Mouse (Mus musculus) adrenal gland, adult (tissue): ENCODE measurements around the gene Cyth3.

Source experiments
- DNase-seq, 2 experiments: peaks; one replicate each; pipeline ENCODE4 v3.0.0; 2022 to 2023; ENCODE audit warnings: low spot score in 1 of 2; ENCODE audit not compliant: inconsistent age in 2 of 2

Gene Cyth3

DNA sequence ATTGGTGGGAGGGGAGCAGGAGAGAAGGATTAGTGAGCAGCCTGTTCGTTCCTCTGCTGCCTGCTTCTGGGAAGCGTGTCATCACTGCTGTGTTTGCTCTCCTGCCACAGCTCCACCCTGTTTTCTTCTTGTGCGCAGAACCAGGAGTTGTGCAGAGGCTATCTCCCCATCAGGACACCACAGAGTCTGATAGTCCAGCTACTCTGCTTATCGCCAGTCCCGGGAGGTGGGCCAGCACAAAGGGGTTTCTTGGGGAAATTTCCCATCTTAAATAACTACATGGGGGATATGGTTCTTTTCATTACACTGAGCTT lies 11.3 kb downstream of the Cyth3 start:
- DNase-seq, result peak in 1 of 2 experiments; percentile 60

- no peak for DNase-seq
Observed at GRCm38 (mm10) chr5:143633877-143634276, 11.6 kb downstream of the Cyth3 start.

GRCm38 (mm10) chr5:143634550-143635112 lies 12.4 kb downstream of the Cyth3 start:
- DNase-seq, result peak in 1 of 2 experiments; percentile 78

GRCm38 (mm10) chr5:143635358-143635757 lies 13.1 kb downstream of the Cyth3 start:
- peak in 1 of 2 experiments; percentile 26 for DNase-seq

- DNase-seq, result peak; percentile 19 to 66
Observed at GRCm38 (mm10) chr5:143636173-143636572, 13.9 kb downstream of the Cyth3 start.

GRCm38 (mm10) chr5:143637832-143638420 lies 15.7 kb downstream of the Cyth3 start:
- no peak for DNase-seq

GRCm38 (mm10) chr5:143638516-143639270 lies 16.4 kb downstream of the Cyth3 start:
- DNase-seq, result peak in 1 of 2 experiments; percentile 69

GRCm38 (mm10) chr5:143639329-143639728 lies 17.1 kb downstream of the Cyth3 start:
- no peak for DNase-seq

DNA sequence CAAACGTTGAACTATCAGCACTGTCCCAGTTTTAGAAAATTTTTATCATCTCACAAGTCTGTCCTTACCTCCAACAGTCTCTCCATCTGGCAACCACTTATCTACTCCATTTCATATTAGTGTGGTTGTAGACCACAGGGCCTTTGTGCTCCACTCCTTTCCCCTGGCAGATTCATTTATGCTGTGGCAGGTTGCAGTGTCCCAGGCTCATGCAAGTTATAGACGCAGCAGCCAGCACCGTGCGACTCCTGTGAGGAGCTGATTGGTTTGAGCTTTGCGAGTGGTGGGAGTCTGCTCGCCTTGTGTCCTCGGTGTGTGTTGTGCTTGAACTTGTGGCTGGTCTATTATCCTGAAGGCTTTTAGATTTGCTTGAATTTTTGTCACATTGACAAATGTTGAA lies 17.6 kb downstream of the Cyth3 start:
- peak in 1 of 2 experiments; percentile 13 for DNase-seq

DNA sequence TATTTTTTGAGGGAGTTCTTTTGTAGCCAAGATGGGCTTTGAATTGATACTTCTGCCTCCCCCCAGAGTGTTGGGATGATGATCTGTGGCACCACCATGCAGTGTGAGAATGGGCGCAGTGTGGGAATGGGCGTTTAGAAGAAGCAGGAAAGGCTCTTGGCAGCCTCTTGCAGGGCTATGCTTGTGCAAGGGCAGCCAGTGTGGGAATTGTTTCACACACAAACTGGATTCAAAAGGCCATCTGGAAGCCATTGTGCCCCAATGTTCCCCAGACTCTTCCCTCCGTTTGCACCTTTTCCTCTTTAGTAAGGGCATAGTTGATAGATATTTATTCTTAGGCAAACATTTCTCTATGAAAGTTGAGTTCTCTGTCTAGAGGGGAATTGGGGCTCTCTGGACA lies 19.3 kb downstream of the Cyth3 start:
- DNase-seq, result peak in 1 of 2 experiments; percentile 10

GRCm38 (mm10) chr5:143642262-143642831 lies 20.1 kb downstream of the Cyth3 start:
- DNase-seq, result peak; percentile 29 to 76

DNA sequence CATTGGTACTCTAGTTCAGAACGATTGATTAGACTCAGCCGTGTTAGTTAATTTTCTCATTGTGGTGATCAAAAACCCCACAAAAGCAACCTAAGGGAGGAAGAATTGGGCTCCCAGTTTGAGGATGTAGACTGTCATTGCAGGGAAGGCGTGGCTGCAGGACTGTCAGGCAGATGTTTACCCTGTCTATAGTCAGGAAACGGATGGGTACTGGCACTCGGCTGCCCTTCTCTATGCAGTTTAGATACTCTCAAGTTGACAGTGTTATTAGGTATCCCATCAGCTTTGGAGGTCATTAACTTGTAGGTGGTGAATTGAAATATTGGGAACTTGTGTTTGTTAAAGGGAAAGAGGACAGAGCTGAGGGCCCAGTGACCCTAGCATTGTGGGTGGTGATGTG lies 23.7 kb downstream of the Cyth3 start:
- DNase-seq, result no peak

GRCm38 (mm10) chr5:143647412-143647811 lies 25.2 kb downstream of the Cyth3 start:
- no peak for DNase-seq

DNA sequence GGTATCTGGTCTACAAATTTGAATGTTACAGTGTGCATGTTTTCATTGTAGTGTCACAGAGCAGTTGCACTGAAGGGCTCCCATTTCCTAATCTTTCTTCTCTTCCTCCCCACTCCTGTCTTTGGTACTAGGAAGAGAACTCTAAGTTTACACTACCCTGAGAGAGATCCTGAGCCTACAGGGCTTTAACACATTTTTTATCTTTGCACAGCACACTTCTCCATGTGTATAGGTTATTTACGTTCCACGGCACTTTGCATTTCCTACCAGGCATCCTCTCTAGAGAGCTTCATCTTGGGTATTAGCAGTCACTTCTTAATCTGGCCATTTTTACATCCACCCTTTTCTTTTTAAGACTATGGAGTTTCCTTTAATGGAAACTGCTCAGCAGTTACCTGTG lies 25.8 kb downstream of the Cyth3 start:
- no peak for DNase-seq

- no peak for DNase-seq
Observed at GRCm38 (mm10) chr5:143649168-143649567, 26.9 kb downstream of the Cyth3 start.

DNA sequence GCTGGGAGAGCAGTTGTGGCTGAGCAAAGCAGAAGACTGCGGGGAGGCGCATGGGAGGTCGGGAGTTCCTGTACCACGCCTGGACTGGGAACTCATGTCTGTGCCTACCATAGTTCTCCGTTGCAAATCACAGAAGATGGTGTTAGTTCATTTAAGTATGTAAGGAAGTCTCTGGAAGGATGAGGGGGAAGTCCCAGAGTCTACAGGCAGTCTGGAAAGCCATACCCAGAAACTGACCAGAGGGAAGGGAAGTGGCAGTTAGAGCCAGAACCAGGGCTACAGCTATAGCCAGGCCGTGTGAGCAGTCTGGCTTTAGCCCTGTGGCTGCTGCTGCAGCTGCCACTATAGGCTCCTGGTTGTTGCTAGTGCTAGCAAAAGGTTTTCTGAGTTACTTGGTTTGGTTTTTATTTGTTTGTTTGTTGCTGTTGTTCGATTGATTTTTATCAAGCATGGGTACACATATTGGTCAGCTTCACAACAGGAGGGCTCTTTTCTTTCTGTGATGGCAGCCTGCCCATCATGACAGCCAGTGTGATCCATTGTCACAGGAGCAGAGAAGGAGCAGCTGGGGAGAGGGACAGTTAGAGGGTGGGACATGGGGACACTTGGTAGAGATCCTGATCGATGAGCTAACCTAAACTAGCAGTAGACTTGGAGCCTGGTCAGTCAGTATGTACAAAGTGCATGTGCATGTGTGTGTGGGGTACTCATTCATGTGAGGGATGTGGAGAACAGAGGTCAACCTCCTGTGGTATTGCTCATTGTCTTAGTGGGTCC lies 29.8 kb downstream of the Cyth3 start:
- peak in 1 of 2 experiments; percentile 10 for DNase-seq

GRCm38 (mm10) chr5:143653497-143653896 lies 31.2 kb downstream of the Cyth3 start:
- peak in 1 of 2 experiments; percentile 63 for DNase-seq

- peak in 1 of 2 experiments; percentile 17 for DNase-seq
Observed at GRCm38 (mm10) chr5:143654670-143655510, 32.6 kb downstream of the Cyth3 start.

DNA sequence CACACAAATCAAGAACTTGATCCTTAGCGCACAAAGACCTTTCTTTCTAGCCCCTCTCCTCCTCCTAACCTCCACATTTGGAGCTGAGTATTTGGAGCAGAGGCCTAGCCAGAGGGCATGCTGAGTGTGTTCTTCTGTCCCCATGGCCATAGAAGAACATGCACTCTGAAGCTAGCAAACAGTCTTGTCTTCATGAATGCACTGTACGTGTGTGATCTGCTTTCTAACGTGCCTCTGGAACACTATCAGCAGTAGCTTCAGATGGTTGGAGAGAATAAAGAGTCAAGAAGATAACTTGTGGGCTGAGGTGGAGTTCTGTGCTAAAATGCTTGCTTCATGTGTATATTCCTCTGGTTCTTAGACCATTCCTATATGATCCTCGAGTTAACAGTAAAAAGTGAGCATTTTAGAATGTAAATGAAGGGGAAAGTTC lies 33.3 kb downstream of the Cyth3 start:
- no peak for DNase-seq

DNA sequence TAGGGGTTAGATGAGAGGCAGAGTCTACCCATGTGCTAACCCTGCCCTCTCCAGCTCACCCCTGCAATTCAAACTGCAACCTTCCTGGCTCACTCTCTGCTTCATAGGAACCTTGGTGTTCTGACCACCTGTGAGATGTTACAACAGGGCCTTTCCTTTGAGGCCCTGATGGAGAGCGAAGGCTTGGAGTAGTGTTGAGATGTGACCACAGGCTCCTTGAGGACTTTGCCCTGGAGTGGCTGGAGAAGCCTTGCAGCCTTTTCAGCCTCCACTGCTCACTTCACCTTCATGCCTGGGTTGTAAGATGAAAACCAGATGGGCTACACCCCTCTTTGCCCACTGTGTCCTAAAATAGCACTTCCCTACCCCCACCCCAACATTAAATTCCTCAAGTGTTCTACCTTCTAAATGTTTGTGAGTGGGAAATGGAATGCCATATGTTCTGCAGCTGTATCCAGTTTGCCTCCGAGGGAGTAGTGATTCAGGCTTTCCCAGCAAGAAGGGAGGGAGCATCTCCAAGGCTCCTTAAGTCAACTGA lies 34.5 kb downstream of the Cyth3 start:
- DNase-seq, result no peak
